Mouse (Mus musculus): ENCODE measurements at regions not wholly inside any gene's neighbourhood (a gene's known extent, or its start where the extent isn't known, plus 50 kb on each side); places are given as distances from the start of the nearest gene placed in this dataset.

- TF ChIP-seq CTCF (IDR thresholded peaks at IDR 0.05; ENCODE audit: borderline replicate concordance, insufficient read depth, low read length) (no peak), POLR2A (IDR thresholded peaks at IDR 0.05; ENCODE audit: low read depth, low read length) (no peak)
Measured at GRCm38 (mm10) chr9:46938628-46939027, 59.9 kb upstream of the Gm4791 start.

Data from embryonic fibroblast, embryonic 13.5 days (primary cell).